Mouse (Mus musculus): Measurements from ENCODE around the gene Srsf4. TPM values are rescaled to one million over a fixed set of nuclear protein-coding genes. Genes with fewer than 3 reads are reported as not detected.
A peak's percentile ranks its signal among the peaks of the same experiment; 100 is the strongest.

The Srsf4 gene
- 122 and 131 TPM in 2 replicates for polyA plus RNA-seq (2014; fragmentation: Nextera tagmentation; extraction: Ambion mirVana)

- Histone ChIP-seq H3K4me1 (ENCODE audit: insufficient read depth) (peaks cover 17% of the 10 kb centered on the region), H3K9ac (peak within 1 kb of the TSS; percentile 100), H3K4me3 (ENCODE audit: low read depth, low read length) (peak within 1 kb of the TSS; percentile 97), H3K9me3 (ENCODE audit: low read depth, low read length) (no peaks in the 10 kb centered on the region), H3K27me3 (ENCODE audit: insufficient read depth, low read length) (no peaks in the 10 kb centered on the region), H3K4me2 (peak within 1 kb of the TSS; percentile 86), H3K36me3 (ENCODE audit: insufficient read depth) (0 out of 2 replicates have a peak, but pooled peaks cover 4% of the 10 kb centered on the region), H3K27ac (ENCODE audit: low read depth) (peak within 1 kb of the TSS; percentile 100)
- ATAC-seq (ENCODE audit: insufficient read depth) (peak; percentile 95), DNase-seq (peak; percentile 98)
- under 1% methylated on average over 85 of the region's 116 CpGs for WGBS
- TF ChIP-seq CTCF (IDR thresholded peaks at IDR 0.05; ENCODE audit: low read depth): no peak
Measured at GRCm38 (mm10) chr4:131873293-131874168, at the start of gene Srsf4. Gene Srsf4 (plus strand): TSS chr4:131873617.

GRCm38 (mm10) chr4:131824939-131825338 is 48.5 kb upstream of the Srsf4 start:
- no peak for DNase-seq
- 68% methylated on average over 3 of the region's 3 CpGs for WGBS
- no peaks in the 10 kb centered on the region for H3K9me3 ChIP-seq (ENCODE audit: low read depth, low read length)
- no peak for TF ChIP-seq CTCF (IDR thresholded peaks at IDR 0.05; ENCODE audit: low read depth)
- H3K4me3 ChIP-seq (ENCODE audit: low read depth, low read length): no peak overlapping the region
- no peak for ATAC-seq (ENCODE audit: insufficient read depth)
- no peaks in the 10 kb centered on the region; the same call in 1 of the 2 replicates for H3K4me1 ChIP-seq (ENCODE audit: insufficient read depth)
- no peak overlapping the region for H3K9ac ChIP-seq
- no peak overlapping the region for H3K4me2 ChIP-seq
- H3K27me3 ChIP-seq (ENCODE audit: insufficient read depth, low read length): no peaks in the 10 kb centered on the region
- no peaks in the 10 kb centered on the region for H3K36me3 ChIP-seq (ENCODE audit: insufficient read depth)
- no peak overlapping the region for H3K27ac ChIP-seq (ENCODE audit: low read depth)

GRCm38 (mm10) chr4:131825830-131826229 is 47.6 kb upstream of the Srsf4 start:
- 38% methylated on average over 8 of the region's 8 CpGs for WGBS
- ATAC-seq (ENCODE audit: insufficient read depth): 0 out of 2 replicates have a peak, but pooled peaks have one; percentile 18
- TF ChIP-seq CTCF (IDR thresholded peaks at IDR 0.05; ENCODE audit: low read depth): peak; percentile 68
- Histone ChIP-seq H3K4me1 (ENCODE audit: insufficient read depth) (no peaks in the 10 kb centered on the region; the same call in 1 of the 2 replicates), H3K9me3 (ENCODE audit: low read depth, low read length) (no peaks in the 10 kb centered on the region), H3K36me3 (ENCODE audit: insufficient read depth) (no peaks in the 10 kb centered on the region), H3K4me3 (ENCODE audit: low read depth, low read length) (no peak overlapping the region), H3K27ac (ENCODE audit: low read depth) (no peak overlapping the region), H3K27me3 (ENCODE audit: insufficient read depth, low read length) (no peaks in the 10 kb centered on the region), H3K4me2 (no peak overlapping the region), H3K9ac (no peak overlapping the region)
- DNase-seq: no peak

GRCm38 (mm10) chr4:131826905-131827304 is 46.5 kb upstream of the Srsf4 start:
- WGBS: 9% methylated on average over 6 of the region's 6 CpGs
- no peaks in the 10 kb centered on the region for H3K36me3 ChIP-seq (ENCODE audit: insufficient read depth)
- no peaks in the 10 kb centered on the region for H3K9me3 ChIP-seq (ENCODE audit: low read depth, low read length)
- ATAC-seq (ENCODE audit: insufficient read depth): peak; percentile 77
- H3K4me3 ChIP-seq (ENCODE audit: low read depth, low read length): no peak overlapping the region
- H3K9ac ChIP-seq: no peak overlapping the region
- no peak for TF ChIP-seq CTCF (IDR thresholded peaks at IDR 0.05; ENCODE audit: low read depth)
- no peak overlapping the region for H3K4me2 ChIP-seq
- H3K27me3 ChIP-seq (ENCODE audit: insufficient read depth, low read length): no peaks in the 10 kb centered on the region
- H3K27ac ChIP-seq (ENCODE audit: low read depth): peak overlapping the region; percentile 76
- no peaks in the 10 kb centered on the region; the same call in 1 of the 2 replicates for H3K4me1 ChIP-seq (ENCODE audit: insufficient read depth)
- peak; percentile 73 for DNase-seq

GRCm38 (mm10) chr4:131829123-131829522 is 44.3 kb upstream of the Srsf4 start:
- Histone ChIP-seq H3K9ac (no peak overlapping the region), H3K27ac (ENCODE audit: low read depth) (no peak overlapping the region), H3K4me2 (no peak overlapping the region), H3K4me1 (ENCODE audit: insufficient read depth) (no peaks in the 10 kb centered on the region; the same call in 1 of the 2 replicates), H3K4me3 (ENCODE audit: low read depth, low read length) (no peak overlapping the region), H3K9me3 (ENCODE audit: low read depth, low read length) (no peaks in the 10 kb centered on the region), H3K36me3 (ENCODE audit: insufficient read depth) (no peaks in the 10 kb centered on the region), H3K27me3 (ENCODE audit: insufficient read depth, low read length) (no peaks in the 10 kb centered on the region)
- no peak for TF ChIP-seq CTCF (IDR thresholded peaks at IDR 0.05; ENCODE audit: low read depth)
- WGBS: 62% methylated on average over 8 of the region's 8 CpGs
- ATAC-seq (ENCODE audit: insufficient read depth): no peak
- DNase-seq: no peak

- TF ChIP-seq CTCF (IDR thresholded peaks at IDR 0.05; ENCODE audit: low read depth): no peak
- Histone ChIP-seq H3K4me2 (no peak overlapping the region), H3K4me3 (ENCODE audit: low read depth, low read length) (no peak overlapping the region), H3K9me3 (ENCODE audit: low read depth, low read length) (no peaks in the 10 kb centered on the region), H3K27ac (ENCODE audit: low read depth) (no peak overlapping the region), H3K9ac (no peak overlapping the region), H3K36me3 (ENCODE audit: insufficient read depth) (no peaks in the 10 kb centered on the region), H3K4me1 (ENCODE audit: insufficient read depth) (no peaks in the 10 kb centered on the region; the same call in 1 of the 2 replicates), H3K27me3 (ENCODE audit: insufficient read depth, low read length) (peaks cover 18% of the 10 kb centered on the region)
- no peak for ATAC-seq (ENCODE audit: insufficient read depth)
- DNase-seq: peak; percentile 23
- 63% methylated on average over 5 of the region's 5 CpGs for WGBS
Measured at GRCm38 (mm10) chr4:131831546-131832045, 41.8 kb upstream of the Srsf4 start.

- Histone ChIP-seq H3K4me2 (no peak overlapping the region), H3K4me3 (ENCODE audit: low read depth, low read length) (no peak overlapping the region), H3K27ac (ENCODE audit: low read depth) (no peak overlapping the region), H3K9me3 (ENCODE audit: low read depth, low read length) (no peaks in the 10 kb centered on the region), H3K36me3 (ENCODE audit: insufficient read depth) (no peaks in the 10 kb centered on the region), H3K9ac (no peak overlapping the region), H3K4me1 (ENCODE audit: insufficient read depth) (no peaks in the 10 kb centered on the region; the same call in 1 of the 2 replicates), H3K27me3 (ENCODE audit: insufficient read depth, low read length) (peaks cover 24% of the 10 kb centered on the region)
- ATAC-seq (ENCODE audit: insufficient read depth) (no peak), DNase-seq (no peak)
- 76% methylated on average over 3 of the region's 3 CpGs for WGBS
- TF ChIP-seq CTCF (IDR thresholded peaks at IDR 0.05; ENCODE audit: low read depth): no peak
Measured at GRCm38 (mm10) chr4:131832759-131833407, 40.5 kb upstream of the Srsf4 start.

Measured in lung, embryonic 14.5 days (tissue).